36 mouse cellular contexts compared by ENCODE assay signal in genomic region chr7:143046358-143046757, GRCm38 (mm10). TPM values are rescaled to one million over a fixed set of nuclear protein-coding genes. Genes with fewer than 3 reads are reported as not detected.
DNase-seq lines count a peak whose midpoint lies in the region; ATAC-seq and TF ChIP-seq lines count a peak whose summit lies in the region.
"Had no signal": no experiment of that assay in that cellular context is flagged by ENCODE, and none has a peak within 500 bp of the region (broad histone marks: within the 10 kb centered on the region; RNA-seq: fewer than 3 reads in every experiment).

No protein-coding gene starts in this region.

- no peaks in the 10 kb centered on the region for H3K36me3 ChIP-seq in splenic B cell, adult 2 months (ENCODE audit: control insufficient read depth, insufficient read depth, low read length, poor library complexity, severe bottlenecking)
- H3K36me3 ChIP-seq in liver, embryonic 11.5 days (ENCODE audit: control insufficient read depth, insufficient read depth, low read length): no peaks in the 10 kb centered on the region
- H3K36me3 ChIP-seq: embryonic facial prominence, embryonic 10.5 days; embryonic facial prominence, embryonic 15.5 days; forebrain, embryonic 12.5 days; hindbrain, embryonic 12.5 days; intestine, embryonic 15.5 days; midbrain, embryonic 12.5 days had no signal

- ATAC-seq in megakaryocyte, adult 5-6 weeks (ENCODE audit: poor library complexity, severe bottlenecking): peak; percentile 78
- ATAC-seq in liver, embryonic 11.5 days (replicated peaks; ENCODE audit: low FRiP score): no peak
- ATAC-seq: activated CD4-positive, CD25-positive, alpha-beta regulatory T cell, adult 4 months; forebrain, postnatal 0 days; hindbrain, postnatal 0 days; intestine, embryonic 15.5 days had no signal

- peak; percentile 35 to 58 for DNase-seq in spleen, postnatal 36 days (ENCODE audit: low spot score in 2 of 2)
- DNase-seq in spleen, adult 18-20 months: no peak
- peak; percentile 79 for DNase-seq in splenic B cell, adult 2 months (ENCODE audit: low read depth, low spot score)
- no peak for DNase-seq in gastrocnemius, postnatal 25 days
- no peak for DNase-seq in kidney, adult 8-10 months
- no peak for DNase-seq in liver, embryonic 11.5 days (ENCODE audit: low spot score)
- DNase-seq: adrenal gland, adult 8-10 months; cerebellum, adult 11-12 months; cerebellum, adult 9-11 months; forebrain, postnatal 0 days; heart, postnatal 36 days; kidney, adult 2 months; kidney, postnatal 4 days; liver, embryonic 13.5 days; lung, adult 2 months; lung, postnatal 4 days; right cerebral cortex, postnatal 25 days; thymus, postnatal 14 days had no signal

- no peak overlapping the region for H3K9ac ChIP-seq in liver, embryonic 11.5 days (ENCODE audit: low read depth, low read length)
- H3K9ac ChIP-seq: embryonic facial prominence, embryonic 15.5 days; forebrain, embryonic 12.5 days; forebrain, postnatal 0 days; hindbrain, embryonic 12.5 days; intestine, embryonic 15.5 days; limb, embryonic 13.5 days; liver, embryonic 13.5 days; midbrain, embryonic 12.5 days had no signal

- no peaks in the 10 kb centered on the region for H3K27me3 ChIP-seq in splenic B cell, adult 2 months (ENCODE audit: control insufficient read depth, insufficient read depth, low read length, poor library complexity, severe bottlenecking)
- no peaks in the 10 kb centered on the region for H3K27me3 ChIP-seq in liver, embryonic 11.5 days (replicated peaks; ENCODE audit: control insufficient read depth, insufficient read depth, low read length)
- H3K27me3 ChIP-seq: embryonic facial prominence, embryonic 15.5 days; forebrain, embryonic 12.5 days; hindbrain, embryonic 12.5 days; limb, embryonic 13.5 days; liver, embryonic 13.5 days; midbrain, embryonic 12.5 days had no signal

- TF ChIP-seq CTCF in bone marrow, adult 2 months (IDR thresholded peaks at IDR 0.05; ENCODE audit: control insufficient read depth, insufficient read depth, low read length): no peak

- H3K9me3 ChIP-seq in liver, embryonic 11.5 days (ENCODE audit: control insufficient read depth, low read length): no peaks in the 10 kb centered on the region; the same call in 1 of the 2 replicates
- H3K9me3 ChIP-seq: embryonic facial prominence, embryonic 10.5 days; embryonic facial prominence, embryonic 15.5 days; forebrain, embryonic 12.5 days; hindbrain, embryonic 12.5 days; intestine, embryonic 15.5 days; midbrain, embryonic 12.5 days had no signal

- no peak overlapping the region for H3K4me2 ChIP-seq in liver, embryonic 11.5 days
- H3K4me2 ChIP-seq: embryonic facial prominence, embryonic 15.5 days; forebrain, embryonic 12.5 days; heart, embryonic 11.5 days; hindbrain, embryonic 12.5 days; intestine, embryonic 15.5 days; limb, embryonic 13.5 days; liver, embryonic 13.5 days; midbrain, embryonic 12.5 days had no signal

- 43% methylated on average over 7 of the region's 7 CpGs for WGBS in bone marrow, adult 2 months
- WGBS in liver, embryonic 11.5 days: 59% methylated on average over 7 of the region's 7 CpGs

- peaks cover 7% of the 10 kb centered on the region for H3K4me1 ChIP-seq in bone marrow, adult 2 months (ENCODE audit: control insufficient read depth, insufficient read depth, low read length)
- peaks cover 16% of the 10 kb centered on the region for H3K4me1 ChIP-seq in liver, embryonic 11.5 days (replicated peaks; ENCODE audit: control insufficient read depth, insufficient read depth, low read length)
- H3K4me1 ChIP-seq: embryonic facial prominence, embryonic 15.5 days; forebrain, embryonic 12.5 days; limb, embryonic 13.5 days; midbrain, embryonic 12.5 days had no signal

- peak overlapping the region; percentile 9; the same call in 1 of the 2 replicates for H3K27ac ChIP-seq in bone marrow, adult 2 months (ENCODE audit: control insufficient read depth, insufficient read depth, low read depth, low read length, poor library complexity)
- no peak overlapping the region for H3K27ac ChIP-seq in liver, embryonic 11.5 days (ENCODE audit: low read depth, low read length)
- H3K27ac ChIP-seq: embryonic facial prominence, embryonic 10.5 days; embryonic facial prominence, embryonic 15.5 days; forebrain, embryonic 12.5 days; hindbrain, embryonic 12.5 days; hindbrain, postnatal 0 days; intestine, embryonic 15.5 days; kidney, postnatal 0 days; limb, embryonic 13.5 days; liver, embryonic 13.5 days; midbrain, embryonic 12.5 days had no signal

- no peak overlapping the region for H3K4me3 ChIP-seq in bone marrow, adult 2 months (replicated peaks; ENCODE audit: control insufficient read depth, low read depth, low read length)
- no peak overlapping the region for H3K4me3 ChIP-seq in liver, embryonic 11.5 days (ENCODE audit: low read depth, low read length)
- H3K4me3 ChIP-seq: embryonic facial prominence, embryonic 10.5 days; embryonic facial prominence, embryonic 15.5 days; forebrain, embryonic 12.5 days; hindbrain, embryonic 12.5 days; intestine, embryonic 15.5 days; limb, embryonic 13.5 days; liver, embryonic 13.5 days; midbrain, embryonic 12.5 days had no signal

- TF ChIP-seq POLR2A in bone marrow, adult 2 months (IDR thresholded peaks at IDR 0.05; ENCODE audit: borderline replicate concordance, control insufficient read depth, low read depth, low read length): no peak

RNA-seq across cellular contexts. Expression of gene Cd81, which starts 6.2 kb away (rescaled TPM):
- polyA plus RNA-seq in bone marrow, adult 2 months (2011; ENCODE audit: insufficient read depth, insufficient read length, low replicate concordance, missing spikeins): 51.9 and 92.5 TPM in 2 replicates
- total RNA-seq in megakaryocyte, adult 5-6 weeks (2015): 17.2 and 20.3 TPM in 2 replicates
- total RNA-seq in megakaryocyte, adult 5-6 weeks (2017): 22.5 and 25.3 TPM in 2 replicates
- 100 to 1,000 TPM; 118 to 130 TPM for total RNA-seq in gastrocnemius, postnatal 25 days (2021)
- 273 and 276 TPM in 2 replicates for polyA plus RNA-seq in liver, embryonic 11.5 days (2014; fragmentation: Nextera tagmentation; extraction: Ambion mirVana)

RNA-seq across cellular contexts. Expression of gene Tssc4, which starts 22.7 kb away (rescaled TPM):
- polyA plus RNA-seq in bone marrow, adult 2 months (2011; ENCODE audit: insufficient read depth, insufficient read length, low replicate concordance, missing spikeins): 35.9 and 48.2 TPM in 2 replicates
- 14.0 and 19.2 TPM in 2 replicates for total RNA-seq in megakaryocyte, adult 5-6 weeks (2015)
- total RNA-seq in megakaryocyte, adult 5-6 weeks (2017): 17.7 and 20.5 TPM in 2 replicates
- 1 to 10 TPM; 7.4 to 8.6 TPM for total RNA-seq in gastrocnemius, postnatal 25 days (2021)
- polyA plus RNA-seq in liver, embryonic 11.5 days (2014; fragmentation: Nextera tagmentation; extraction: Ambion mirVana): 48.9 and 52.2 TPM in 2 replicates

RNA-seq across cellular contexts. Expression of gene Tspan32, which starts 41.5 kb away (rescaled TPM):
- polyA plus RNA-seq in bone marrow, adult 2 months (2011; ENCODE audit: insufficient read depth, insufficient read length, low replicate concordance, missing spikeins): 98.0 and 152 TPM in 2 replicates
- total RNA-seq in megakaryocyte, adult 5-6 weeks (2015): 60.9 and 70.4 TPM in 2 replicates
- total RNA-seq in megakaryocyte, adult 5-6 weeks (2017): 45.6 and 47.0 TPM in 2 replicates
- total RNA-seq in gastrocnemius, postnatal 25 days (2021): under 1 TPM; 0.23 to 0.27 TPM
- 115 and 118 TPM in 2 replicates for polyA plus RNA-seq in liver, embryonic 11.5 days (2014; fragmentation: Nextera tagmentation; extraction: Ambion mirVana)
- total RNA-seq: layer of hippocampus, postnatal 25 days had no signal

RNA-seq across cellular contexts. Expression of gene Trpm5, which starts 48.1 kb away (rescaled TPM):
- polyA plus RNA-seq in bone marrow, adult 2 months (2011; ENCODE audit: insufficient read depth, insufficient read length, low replicate concordance, missing spikeins): not detected in 2 replicates
- total RNA-seq in megakaryocyte, adult 5-6 weeks (2015): not detected in 2 replicates
- not detected in 2 replicates for total RNA-seq in megakaryocyte, adult 5-6 weeks (2017)
- under 1 TPM in 1 of 2 experiments, not detected in 1; 0.13 TPM for total RNA-seq in gastrocnemius, postnatal 25 days (2021)
- polyA plus RNA-seq in liver, embryonic 11.5 days (2014; fragmentation: Nextera tagmentation; extraction: Ambion mirVana): 1.2 and 1.3 TPM in 2 replicates
- total RNA-seq: gastrocnemius, adult 8-10 months; heart, postnatal 36 days; layer of hippocampus, postnatal 25 days; left cerebral cortex, adult 8-10 months; left cerebral cortex, postnatal 36 days had no signal
- polyA plus RNA-seq: activated CD4-positive, CD25-positive, alpha-beta regulatory T cell, adult 4 months; cortical plate, adult 2 months had no signal

RNA-seq across cellular contexts. Expression of gene Kcnq1, which starts 59.8 kb away (rescaled TPM):
- 1.3 TPM in 1 of 2 replicates, not detected in the other for polyA plus RNA-seq in bone marrow, adult 2 months (2011; ENCODE audit: insufficient read depth, insufficient read length, low replicate concordance, missing spikeins)
- not detected in 2 replicates for total RNA-seq in megakaryocyte, adult 5-6 weeks (2015)
- not detected in 2 replicates for total RNA-seq in megakaryocyte, adult 5-6 weeks (2017)
- total RNA-seq in gastrocnemius, postnatal 25 days (2021): under 1 TPM; 0.33 to 0.80 TPM
- polyA plus RNA-seq in liver, embryonic 11.5 days (2014; fragmentation: Nextera tagmentation; extraction: Ambion mirVana): 0.59 and 1.2 TPM in 2 replicates
- polyA plus RNA-seq: activated CD4-positive, CD25-positive, alpha-beta regulatory T cell, adult 4 months had no signal

Comparison
In these comparisons a context has a peak if more than half of its experiments do, and no peak if none do; other contexts are left out.
1. DNase-seq: peak in spleen, postnatal 36 days (2 of 2) and splenic B cell, adult 2 months (single experiment); none in spleen, adult 18-20 months (0 of 2), gastrocnemius, postnatal 25 days (single experiment), kidney, adult 8-10 months (0 of 2) and liver, embryonic 11.5 days (single experiment).
2. RNA of gene Cd81, which starts 6.2 kb away (total RNA-seq): 118 to 130 TPM in gastrocnemius, postnatal 25 days; 17.2 to 25.3 TPM in megakaryocyte, adult 5-6 weeks; every median in the first group is over 4 times any median in the second.
3. RNA of gene Tspan32, which starts 41.5 kb away (total RNA-seq): 45.6 to 70.4 TPM in megakaryocyte, adult 5-6 weeks; 0.23 to 0.27 TPM in gastrocnemius, postnatal 25 days; every median in the first group is over 10 times any median in the second.